Mouse (Mus musculus) stomach, postnatal 0 days (tissue): Measurements from ENCODE around the gene Scn1a. TPM values are rescaled to one million over a fixed set of nuclear protein-coding genes. Genes with fewer than 3 reads are reported as not detected.

Experiments
- ATAC-seq: fragments of 200-750 bp; cut with Nextera tagmentation; 2 replicates; pipeline ENCODE4 v1.8.0; 2017; ENCODE audit not compliant: low FRiP score, low TSS enrichment
- DNase-seq: peaks from one replicate; pipeline ENCODE4 v3.0.0-alpha.2; 2016; ENCODE audit warnings: low spot score
- H3K27ac ChIP-seq: fragments of 300-500 bp; sonication (generic); replicated peaks from 2 replicates; pipeline ENCODE4 v1.5.1; 2014; ENCODE audit warnings: mild to moderate bottlenecking, control low read depth
- H3K27me3 ChIP-seq: fragments of 300-500 bp; sonication (generic); 2 replicates; pipeline ENCODE4 v1.6.1; 2014; ENCODE audit warnings: low read length; ENCODE audit not compliant: control insufficient read depth, insufficient read depth
- H3K36me3 ChIP-seq: fragments of 300-500 bp; sonication (generic); 2 replicates; pipeline ENCODE4 v1.6.1; 2014; ENCODE audit warnings: low read length, mixed read lengths; ENCODE audit not compliant: control insufficient read depth, insufficient read depth
- H3K4me1 ChIP-seq: fragments of 300-500 bp; sonication (generic); replicated peaks from 2 replicates; pipeline ENCODE4 v1.6.1; 2014; ENCODE audit warnings: antibody characterized with exemption; ENCODE audit not compliant: control insufficient read depth, insufficient read depth
- H3K4me2 ChIP-seq: fragments of 300-500 bp; sonication (generic); replicated peaks from 2 replicates; pipeline ENCODE4 v1.6.1; 2014; ENCODE audit warnings: low read depth, mild to moderate bottlenecking, control low read depth, moderate library complexity
- H3K4me3 ChIP-seq: fragments of 300-500 bp; sonication (generic); 2 replicates; pipeline ENCODE4 v1.5.1; 2014; ENCODE audit warnings: low read depth, low read length, control low read depth
- H3K9ac ChIP-seq: fragments of 300-500 bp; sonication (generic); 2 replicates; pipeline ENCODE4 v1.6.1; 2014; ENCODE audit warnings: mild to moderate bottlenecking, low read length, control low read depth, mixed read lengths
- H3K9me3 ChIP-seq: fragments of 300-500 bp; sonication (generic); 2 replicates; pipeline ENCODE4 v1.6.1; 2016; ENCODE audit warnings: low read length; ENCODE audit not compliant: control insufficient read depth
- CTCF ChIP-seq: IDR thresholded peaks from 2 replicates; pipeline ENCODE4 v1.5.1; 2016; ENCODE audit warnings: antibody characterized with exemption, low read depth, mild to moderate bottlenecking, moderate library complexity
- EP300 ChIP-seq: optimal IDR thresholded peaks from 2 replicates; pipeline ENCODE3; 2016; ENCODE audit warnings: antibody characterized with exemption
- WGBS: fragments of 180-500 bp; shearing (Covaris S2); extraction: QIAGEN DNeasy Blood & Tissue Kit; methylation state at CpG from one replicate; pipeline ENCODE4 v1.1.7; 2014; 5-methylcytosine and 5-hydroxymethylcytosine counted together
- polyA plus RNA-seq: library from polyadenylated mRNA; unstranded; fragments of >200 nt; fragmentation: Nextera tagmentation; extraction: Ambion mirVana; gene quantifications from 2 replicates; pipeline ENCODE4 v1.2.1, GENCODE M21; 2015

Scn1a gene
- polyA plus RNA-seq, 1 experiment from 2014 or later: 0.07 TPM

GRCm38 (mm10) chr2:66462458-66462857, 21.8 kb upstream of the Scn1a start:
- Histone ChIP-seq H3K9ac (no peak overlapping the region), H3K4me2 (no peak overlapping the region), H3K4me1 (no peaks in the 10 kb centered on the region), H3K27me3 (no peaks in the 10 kb centered on the region), H3K9me3 (no peaks in the 10 kb centered on the region), H3K36me3 (no peaks in the 10 kb centered on the region), H3K4me3 (no peak overlapping the region), H3K27ac (no peak overlapping the region)
- no peak for TF ChIP-seq EP300
- TF ChIP-seq CTCF: peak; percentile 52
- WGBS: 74% methylated on average over 1 of the region's 1 CpGs
- DNase-seq (no peak), ATAC-seq (no peak)

- H3K4me2 ChIP-seq: peak overlapping the region; percentile 23; the same call in 1 of the 2 replicates
- 10% methylated on average over 21 of the region's 21 CpGs for WGBS
- ATAC-seq: no peak
- TF ChIP-seq EP300: no peak
- no peaks in the 10 kb centered on the region for H3K27me3 ChIP-seq
- no peaks in the 10 kb centered on the region for H3K36me3 ChIP-seq
- no peak overlapping the region for H3K9ac ChIP-seq
- H3K4me1 ChIP-seq: no peaks in the 10 kb centered on the region
- H3K9me3 ChIP-seq: no peaks in the 10 kb centered on the region
- no peak overlapping the region for H3K4me3 ChIP-seq
- no peak overlapping the region for H3K27ac ChIP-seq
- no peak for DNase-seq
Observed at GRCm38 (mm10) chr2:66439764-66440471, 722 bp downstream of the Scn1a start.

GRCm38 (mm10) chr2:66436286-66436685, 4.4 kb downstream of the Scn1a start:
- 72% methylated on average over 3 of the region's 3 CpGs for WGBS
- no peak overlapping the region for H3K4me2 ChIP-seq
- H3K27ac ChIP-seq: no peak overlapping the region
- H3K36me3 ChIP-seq: no peaks in the 10 kb centered on the region
- TF ChIP-seq EP300: no peak
- no peak overlapping the region for H3K9ac ChIP-seq
- ATAC-seq: no peak
- H3K4me3 ChIP-seq: no peak overlapping the region
- no peaks in the 10 kb centered on the region for H3K9me3 ChIP-seq
- H3K27me3 ChIP-seq: no peaks in the 10 kb centered on the region
- no peak for DNase-seq
- no peaks in the 10 kb centered on the region for H3K4me1 ChIP-seq

GRCm38 (mm10) chr2:66409740-66410290, 30.8 kb downstream of the Scn1a start:
- under 1% methylated on average over 14 of the region's 14 CpGs for WGBS
- peak overlapping the region; percentile 67 for H3K4me2 ChIP-seq
- H3K27me3 ChIP-seq: no peaks in the 10 kb centered on the region
- H3K36me3 ChIP-seq: no peaks in the 10 kb centered on the region
- no peaks in the 10 kb centered on the region for H3K9me3 ChIP-seq
- 0 out of 2 replicates have a peak, but pooled peaks have one; percentile 21 for ATAC-seq
- DNase-seq: peak; percentile 23
- TF ChIP-seq CTCF (peak; percentile 85), EP300 (no peak)
- H3K4me3 ChIP-seq: peak overlapping the region; percentile 43
- no peak overlapping the region for H3K9ac ChIP-seq
- H3K27ac ChIP-seq: no peak overlapping the region
- no peaks in the 10 kb centered on the region for H3K4me1 ChIP-seq

- Histone ChIP-seq H3K36me3 (no peaks in the 10 kb centered on the region), H3K4me1 (no peaks in the 10 kb centered on the region), H3K27me3 (no peaks in the 10 kb centered on the region), H3K9me3 (no peaks in the 10 kb centered on the region), H3K4me2 (peak overlapping the region; percentile 67), H3K27ac (no peak overlapping the region), H3K4me3 (peak overlapping the region; percentile 43; the same call in 1 of the 2 replicates), H3K9ac (no peak overlapping the region)
- no peak for DNase-seq
- TF ChIP-seq CTCF: no peak
- TF ChIP-seq EP300: no peak
- WGBS: 6% methylated on average over 12 of the region's 12 CpGs
- no peak for ATAC-seq
Observed at GRCm38 (mm10) chr2:66408899-66409739, 31.5 kb downstream of the Scn1a start.

- WGBS: 16% methylated on average over 11 of the region's 11 CpGs
- H3K4me3 ChIP-seq: no peak overlapping the region
- peak overlapping the region; percentile 11; the same call in 1 of the 2 replicates for H3K4me2 ChIP-seq
Observed at GRCm38 (mm10) chr2:66408456-66408855, 32.2 kb downstream of the Scn1a start.

More at GRCm38 (mm10) chr2:66408456-66408855, 32.2 kb downstream of the Scn1a start:
- TF ChIP-seq CTCF (no peak), EP300 (no peak)
- H3K9me3 ChIP-seq: no peaks in the 10 kb centered on the region
- H3K27me3 ChIP-seq: no peaks in the 10 kb centered on the region
- no peak overlapping the region for H3K27ac ChIP-seq
- H3K9ac ChIP-seq: no peak overlapping the region
- no peak for ATAC-seq
- H3K4me1 ChIP-seq: no peaks in the 10 kb centered on the region
- no peak for DNase-seq
- no peaks in the 10 kb centered on the region for H3K36me3 ChIP-seq
